Mouse (Mus musculus) myocyte (in vitro differentiated cells): Measurements from ENCODE around the gene Wee2.

Source experiments
- CEBPB ChIP-seq: IDR thresholded peaks from 2 replicates; pipeline ENCODE4 v1.6.1; 2011; ENCODE audit warnings: mild to moderate bottlenecking, moderate library complexity; ENCODE audit not compliant: poor library complexity, insufficient read depth, severe bottlenecking
- MAX ChIP-seq: IDR thresholded peaks from one replicate; pipeline ENCODE4 v1.6.1; 2011; ENCODE audit warnings: low read depth, mild to moderate bottlenecking, control low read depth
- MYOG ChIP-seq, 3 experiments: IDR thresholded peaks; one replicate each; pipeline ENCODE4 v1.6.1; 2011; ENCODE audit warnings: control low read depth in 2 of 3, low read depth in 2 of 3, mild to moderate bottlenecking in 2 of 3; ENCODE audit not compliant: insufficient read length in 2 of 3, control insufficient read depth in 1 of 3, insufficient read depth in 1 of 3
- POLR2A ChIP-seq: IDR thresholded peaks from one replicate; pipeline ENCODE4 v1.6.1; 2011; ENCODE audit warnings: low read depth, mild to moderate bottlenecking, control low read depth, moderate library complexity; ENCODE audit not compliant: insufficient read length
- SRF ChIP-seq: IDR thresholded peaks from one replicate; pipeline ENCODE4 v1.6.1; 2011; ENCODE audit warnings: low read depth; ENCODE audit not compliant: control insufficient read depth, insufficient read length

GRCm38 (mm10) chr6:40421099-40421498 lies 17.8 kb upstream of the Wee2 start:
- TF ChIP-seq POLR2A (no peak), SRF (no peak), MYOG (IDR thresholded peaks at IDR 0.05; ENCODE audit: control insufficient read depth in 1 of 3, insufficient read depth in 1 of 3, insufficient read length in 2 of 3, low read depth in 2 of 3) (no peak), CEBPB (no peak), MAX (no peak)
